Mouse (Mus musculus) liver, adult 2 months (tissue): ENCODE data around the gene Usp39. TPM values are rescaled to one million over a fixed set of nuclear protein-coding genes. Genes with fewer than 3 reads are reported as not detected.
A peak's percentile ranks its signal among the peaks of the same experiment; 100 is the strongest.

Source experiments
- DNase-seq: peaks from one replicate; pipeline ENCODE4 v3.0.0-alpha.2; 2011; ENCODE audit warnings: low read depth, low spot score; ENCODE audit errors: extremely low read depth
- H3K27ac ChIP-seq: fragments of 200-500 bp; replicated peaks from 2 replicates; pipeline ENCODE4 v1.5.1; 2012; ENCODE audit warnings: low read depth, mild to moderate bottlenecking, control low read depth, inconsistent platforms, low read length; ENCODE audit not compliant: insufficient read depth
- H3K27me3 ChIP-seq: fragments of 200-500 bp; 2 replicates; pipeline ENCODE4 v1.6.1; 2012; ENCODE audit warnings: mild to moderate bottlenecking, moderate library complexity, low read length, inconsistent platforms; ENCODE audit not compliant: control insufficient read depth, insufficient read depth
- H3K36me3 ChIP-seq: fragments of 200-500 bp; 2 replicates; pipeline ENCODE4 v1.6.1; 2012; ENCODE audit warnings: low read length, inconsistent platforms; ENCODE audit not compliant: control insufficient read depth, insufficient read depth
- H3K4me1 ChIP-seq: fragments of 200-500 bp; 2 replicates; pipeline ENCODE4 v1.6.1; 2011; ENCODE audit warnings: low read length; ENCODE audit not compliant: control insufficient read depth, insufficient read depth
- H3K4me3 ChIP-seq: fragments of 200-500 bp; 2 replicates; pipeline ENCODE4 v1.5.1; 2011; ENCODE audit warnings: low read depth, mild to moderate bottlenecking, control low read depth, low read length, moderate library complexity; ENCODE audit not compliant: insufficient read depth
- H3K79me2 ChIP-seq: fragments of 200-500 bp; 2 replicates; pipeline ENCODE4 v1.6.1; 2012; ENCODE audit warnings: inconsistent platforms, mild to moderate bottlenecking, low read length, moderate library complexity; ENCODE audit not compliant: control insufficient read depth, insufficient read depth
- H3K9ac ChIP-seq: fragments of 200-500 bp; 2 replicates; pipeline ENCODE4 v1.6.1; 2012; ENCODE audit warnings: low read depth, mild to moderate bottlenecking, control low read depth, inconsistent platforms, low read length
- CTCF ChIP-seq: fragments of 200-500 bp; IDR thresholded peaks from 2 replicates; pipeline ENCODE4 v1.5.1; 2011; ENCODE audit warnings: low read depth, low read length, control low read depth
- POLR2A ChIP-seq: fragments of 200-500 bp; IDR thresholded peaks from 2 replicates; pipeline ENCODE4 v1.6.1; 2011; ENCODE audit warnings: low read length, control low read depth; ENCODE audit not compliant: insufficient read depth; ENCODE audit errors: extremely low read depth
- WGBS: fragments of 180-500 bp; shearing (Covaris S2); methylation state at CpG from one replicate; pipeline ENCODE4 v1.1.7; 2018; 5-methylcytosine and 5-hydroxymethylcytosine counted together
- polyA plus RNA-seq: library from polyadenylated mRNA; depleted of rRNA; stranded (reverse); fragments of >200 nt; gene quantifications from 2 replicates; pipeline ENCODE4 v1.2.3, GENCODE M21; 2012
- total RNA-seq: library from RNA; depleted of rRNA; stranded (reverse); fragments of >200 nt; gene quantifications from 2 replicates; pipeline ENCODE4 v1.2.3, GENCODE M21; 2014

The Usp39 gene
- total and polyA plus RNA-seq, 2 experiments: 10.5 to 15.2 TPM

GRCm38 (mm10) chr6:72315384-72315783, 29.6 kb downstream of the Usp39 start:
- 80% methylated on average over 2 of the region's 2 CpGs for WGBS
- peaks cover 31% of the 10 kb centered on the region for H3K36me3 ChIP-seq

GRCm38 (mm10) chr6:72313124-72313867, 31.7 kb downstream of the Usp39 start:
- Histone ChIP-seq H3K4me3 (no peak overlapping the region), H3K4me1 (no peaks in the 10 kb centered on the region), H3K27ac (no peak overlapping the region), H3K79me2 (no peaks in the 10 kb centered on the region), H3K9ac (no peak overlapping the region), H3K36me3 (peaks cover 11% of the 10 kb centered on the region), H3K27me3 (no peaks in the 10 kb centered on the region)
- TF ChIP-seq CTCF (no peak), POLR2A (no peak)
- DNase-seq: no peak
- 89% methylated on average over 11 of the region's 11 CpGs for WGBS

More at GRCm38 (mm10) chr6:72315384-72315783, 29.6 kb downstream of the Usp39 start:
- Histone ChIP-seq H3K4me1 (no peaks in the 10 kb centered on the region), H3K27me3 (no peaks in the 10 kb centered on the region), H3K4me3 (no peak overlapping the region), H3K9ac (no peak overlapping the region), H3K79me2 (no peaks in the 10 kb centered on the region), H3K27ac (no peak overlapping the region)
- DNase-seq: no peak
- no peak for TF ChIP-seq CTCF
- no peak for TF ChIP-seq POLR2A

GRCm38 (mm10) chr6:72312198-72312597, 32.8 kb downstream of the Usp39 start:
- no peak for DNase-seq
- no peak for TF ChIP-seq POLR2A
- TF ChIP-seq CTCF: no peak
- Histone ChIP-seq H3K36me3 (peaks cover 5% of the 10 kb centered on the region), H3K79me2 (no peaks in the 10 kb centered on the region), H3K4me1 (no peaks in the 10 kb centered on the region), H3K9ac (no peak overlapping the region), H3K4me3 (no peak overlapping the region), H3K27me3 (no peaks in the 10 kb centered on the region), H3K27ac (no peak overlapping the region)
- WGBS: 95% methylated on average over 3 of the region's 3 CpGs

- WGBS: 82% methylated on average over 9 of the region's 9 CpGs
- Histone ChIP-seq H3K27ac (no peak overlapping the region), H3K79me2 (no peaks in the 10 kb centered on the region), H3K36me3 (no peaks in the 10 kb centered on the region), H3K9ac (no peak overlapping the region), H3K4me1 (peaks cover 5% of the 10 kb centered on the region), H3K4me3 (no peak overlapping the region), H3K27me3 (no peaks in the 10 kb centered on the region)
- TF ChIP-seq POLR2A: no peak
- TF ChIP-seq CTCF: no peak
- DNase-seq: no peak
Measured at GRCm38 (mm10) chr6:72303510-72303909, 41.5 kb downstream of the Usp39 start.

GRCm38 (mm10) chr6:72302349-72302925, 42.5 kb downstream of the Usp39 start:
- 35% methylated on average over 11 of the region's 11 CpGs for WGBS
- Histone ChIP-seq H3K79me2 (no peaks in the 10 kb centered on the region), H3K9ac (no peak overlapping the region), H3K27me3 (no peaks in the 10 kb centered on the region), H3K4me1 (peaks cover 5% of the 10 kb centered on the region), H3K4me3 (no peak overlapping the region), H3K36me3 (no peaks in the 10 kb centered on the region), H3K27ac (no peak overlapping the region)
- peak; percentile 31 for DNase-seq
- TF ChIP-seq CTCF (no peak), POLR2A (no peak)

GRCm38 (mm10) chr6:72297825-72298224, 47.2 kb downstream of the Usp39 start:
- H3K4me3 ChIP-seq: no peak overlapping the region
- DNase-seq: no peak
- no peaks in the 10 kb centered on the region for H3K79me2 ChIP-seq
- no peak overlapping the region for H3K9ac ChIP-seq
- no peaks in the 10 kb centered on the region for H3K36me3 ChIP-seq
- TF ChIP-seq CTCF: no peak
- no peak for TF ChIP-seq POLR2A
- peaks cover 9% of the 10 kb centered on the region for H3K4me1 ChIP-seq
- H3K27ac ChIP-seq: no peak overlapping the region
- WGBS: 74% methylated on average over 3 of the region's 3 CpGs
- no peaks in the 10 kb centered on the region for H3K27me3 ChIP-seq
